Mouse (Mus musculus): ENCODE results near the gene Olfr1258.
"Not testable (repeated sequence)": the region's sequence is repeated elsewhere in the genome, so short reads cannot be mapped to it uniquely, and the experiment has no call there.

Gene Olfr1258

DNA sequence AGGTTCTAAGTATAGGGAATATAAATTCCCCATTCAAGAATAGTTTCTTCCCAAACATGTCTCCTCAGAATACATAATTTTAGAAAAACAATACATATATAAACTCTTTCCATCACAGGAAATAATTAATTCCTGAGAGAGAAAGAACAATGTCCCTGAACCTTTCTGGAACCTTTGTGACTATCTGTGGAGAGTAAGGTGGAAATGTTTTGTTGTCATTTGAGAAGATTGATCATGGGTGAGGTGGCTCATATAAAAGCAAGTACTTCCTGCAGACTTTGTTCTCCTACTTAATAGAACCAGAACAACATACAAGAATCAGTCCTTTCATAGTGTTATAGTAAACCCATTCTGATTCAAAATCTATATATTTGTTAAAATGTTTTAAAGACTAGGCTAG is at the start of gene Olfr1258:
Olfr1258 (plus strand) TSS at position 301 of the 400 bp plus-strand sequence.
- DNase-seq (ENCODE audit: inconsistent age in 2 of 2, low spot score in 1 of 2) = no peak

DNA sequence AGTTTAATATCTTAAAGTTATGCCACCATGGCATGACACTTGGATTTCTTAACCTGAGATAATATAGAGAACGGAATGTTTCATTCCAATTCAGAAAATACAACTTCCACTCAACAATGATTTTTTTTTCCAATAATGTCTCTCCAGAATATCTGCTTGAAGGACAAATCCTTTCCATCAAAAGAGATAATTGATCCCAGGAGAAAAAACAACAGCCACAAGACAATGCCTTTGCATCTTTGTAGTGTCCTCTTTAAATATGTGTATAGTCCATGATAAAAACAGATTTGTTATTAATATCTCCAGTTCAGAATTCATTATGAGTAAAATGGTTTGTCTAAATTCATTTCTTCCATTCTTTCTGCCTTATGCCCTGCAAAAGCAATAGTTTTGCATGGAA is 49.0 kb upstream of the Olfr1258 start, which contains the start of gene Olfr1257:
Olfr1257 (plus strand) TSS at position 301 of the 400 bp plus-strand sequence.
- DNase-seq (ENCODE audit: inconsistent age in 2 of 2, low spot score in 1 of 2) = no peak

- DNase-seq (ENCODE audit: inconsistent age in 2 of 2, low spot score in 1 of 2) = not testable (repeated sequence)
These were observed 14.5 kb upstream of the Olfr1258 start for GRCm38 (mm10) chr2:89912616-89913015.

DNA sequence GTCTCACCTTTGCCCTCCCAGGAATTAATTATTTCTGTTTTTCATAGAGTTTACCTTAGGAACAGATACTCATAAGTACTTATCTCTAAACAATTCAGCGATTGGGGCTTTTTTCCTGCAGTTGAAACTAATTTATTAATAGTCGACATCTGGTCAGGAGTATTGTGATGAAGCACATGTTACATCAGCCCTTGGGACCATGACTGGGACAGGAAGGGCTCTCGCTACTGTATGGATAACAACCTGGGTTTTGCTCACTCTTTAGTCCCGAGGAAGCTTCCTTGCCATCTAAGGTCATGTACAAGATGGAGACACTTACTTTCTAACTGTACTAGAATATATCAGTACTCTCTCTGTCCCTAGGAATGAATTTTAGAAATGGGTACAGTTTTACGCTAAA is 21.5 kb downstream of the Olfr1258 start, which contains the start of gene Olfr1259:
Olfr1259 (minus strand) TSS at position 101 of the 400 bp plus-strand sequence.
- DNase-seq (ENCODE audit: inconsistent age in 2 of 2, low spot score in 1 of 2) = no peak

DNA sequence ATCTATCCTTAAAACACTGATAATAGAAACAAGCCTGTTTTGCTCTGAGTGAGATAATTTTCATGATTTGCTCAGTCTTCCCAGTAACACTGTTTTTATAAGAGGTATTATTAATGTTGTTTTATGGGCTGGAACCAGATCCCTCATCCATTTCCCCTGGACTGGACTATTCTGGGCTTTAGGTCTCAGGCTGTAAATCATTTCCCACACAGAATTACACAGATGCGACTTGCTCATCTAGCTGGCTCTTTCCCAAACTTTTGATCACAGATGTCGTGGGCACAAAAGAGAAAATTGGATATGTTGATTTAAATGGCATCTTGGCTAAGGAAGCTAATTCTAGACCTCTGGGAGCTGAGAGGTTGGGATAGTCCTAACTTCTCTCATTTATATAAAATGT is 47.1 kb downstream of the Olfr1258 start, which contains the start of gene Olfr1260:
Olfr1260 (plus strand) TSS at position 157 of the 400 bp plus-strand sequence.
- no peak for DNase-seq (ENCODE audit: inconsistent age in 2 of 2, low spot score in 1 of 2)

- no peak for DNase-seq (ENCODE audit: inconsistent age in 2 of 2, low spot score in 1 of 2)
These were observed 50.6 kb downstream of the Olfr1258 start for GRCm38 (mm10) chr2:89977709-89978108.
